Mouse (Mus musculus): Measurements from ENCODE around the gene Nae1.
"Not testable (repeated sequence)": the region's sequence is repeated elsewhere in the genome, so short reads cannot be mapped to it uniquely, and the experiment has no call there.

Gene Nae1

GRCm38 (mm10) chr8:104533971-104534778 is at the start of gene Nae1, which contains the start of gene Car7:
TSS of gene Nae1 (minus strand) at chr8:104534637.
TSS of gene Car7 (plus strand) at chr8:104534689.
- peak; percentile 87 to 89 for DNase-seq (ENCODE audit: low spot score in 2 of 2)

- not testable (repeated sequence) for DNase-seq (ENCODE audit: low spot score in 2 of 2)
Measured at GRCm38 (mm10) chr8:104577606-104578005, 43.2 kb upstream of the Nae1 start.

GRCm38 (mm10) chr8:104576820-104577219 is 42.4 kb upstream of the Nae1 start:
- DNase-seq (ENCODE audit: low spot score in 2 of 2) = no peak

- peak; percentile 61 to 75 for DNase-seq (ENCODE audit: low spot score in 2 of 2)
Measured at GRCm38 (mm10) chr8:104570436-104571343, 36.3 kb upstream of the Nae1 start.

- DNase-seq (ENCODE audit: low spot score in 2 of 2) = no peak
Measured at GRCm38 (mm10) chr8:104569559-104569958, 35.1 kb upstream of the Nae1 start.

- DNase-seq (ENCODE audit: low spot score in 2 of 2) = no peak
Measured at GRCm38 (mm10) chr8:104565457-104565798, 31.0 kb upstream of the Nae1 start.

- peak; percentile 67 to 78 for DNase-seq (ENCODE audit: low spot score in 2 of 2)
Measured at GRCm38 (mm10) chr8:104564633-104565456, 30.4 kb upstream of the Nae1 start.

- no peak for DNase-seq (ENCODE audit: low spot score in 2 of 2)
Measured at GRCm38 (mm10) chr8:104560731-104561130, 26.3 kb upstream of the Nae1 start.

GRCm38 (mm10) chr8:104557226-104557625 is 22.8 kb upstream of the Nae1 start:
- DNase-seq (ENCODE audit: low spot score in 2 of 2) = no peak

- no peak for DNase-seq (ENCODE audit: low spot score in 2 of 2)
Measured at GRCm38 (mm10) chr8:104555191-104555590, 20.8 kb upstream of the Nae1 start.

- DNase-seq (ENCODE audit: low spot score in 2 of 2) = no peak
Measured at GRCm38 (mm10) chr8:104543440-104544045, 9.1 kb upstream of the Nae1 start.

- peak; percentile 81 to 88 for DNase-seq (ENCODE audit: low spot score in 2 of 2)
Measured at GRCm38 (mm10) chr8:104542160-104542559, 7.7 kb upstream of the Nae1 start.

GRCm38 (mm10) chr8:104541515-104541880 is 7.1 kb upstream of the Nae1 start:
- DNase-seq (ENCODE audit: low spot score in 2 of 2) = no peak

GRCm38 (mm10) chr8:104540710-104541514 is 6.5 kb upstream of the Nae1 start:
- peak; percentile 48 to 51 for DNase-seq (ENCODE audit: low spot score in 2 of 2)

- no peak for DNase-seq (ENCODE audit: low spot score in 2 of 2)
Measured at GRCm38 (mm10) chr8:104540238-104540637, 5.8 kb upstream of the Nae1 start.

- DNase-seq (ENCODE audit: low spot score in 2 of 2) = peak in 1 of 2 experiments; percentile 32
Measured at GRCm38 (mm10) chr8:104539566-104539965, 5.1 kb upstream of the Nae1 start.

GRCm38 (mm10) chr8:104538896-104539295 is 4.5 kb upstream of the Nae1 start:
- DNase-seq (ENCODE audit: low spot score in 2 of 2) = no peak

GRCm38 (mm10) chr8:104536028-104536427 is 1.6 kb upstream of the Nae1 start:
- DNase-seq (ENCODE audit: low spot score in 2 of 2) = no peak

- DNase-seq (ENCODE audit: low spot score in 2 of 2) = no peak
Measured at GRCm38 (mm10) chr8:104535378-104535777, 941 bp upstream of the Nae1 start.

- DNase-seq (ENCODE audit: low spot score in 2 of 2) = no peak
Measured at GRCm38 (mm10) chr8:104534779-104535141, 323 bp upstream of the Nae1 start.

- DNase-seq (ENCODE audit: low spot score in 2 of 2) = no peak
Measured at GRCm38 (mm10) chr8:104533551-104533950, 886 bp downstream of the Nae1 start.
